14 mouse cellular contexts compared by ENCODE assay signal in genomic region chr2:50268514-50268913, GRCm38 (mm10).
"Had no signal": no experiment of that assay in that cellular context is flagged by ENCODE, and none has a peak within 500 bp of the region (broad histone marks: within the 10 kb centered on the region; RNA-seq: fewer than 3 reads in every experiment).

No protein-coding gene starts in this region.

- H3K36me3 ChIP-seq: midbrain, embryonic 13.5 days; midbrain, embryonic 15.5 days; neural tube, embryonic 12.5 days; stomach, embryonic 15.5 days had no signal

- H3K27me3 ChIP-seq: midbrain, embryonic 13.5 days; midbrain, embryonic 15.5 days; neural tube, embryonic 12.5 days; stomach, embryonic 15.5 days had no signal

- H3K4me3 ChIP-seq: megakaryocyte, embryonic 14.5 days; midbrain, embryonic 13.5 days; midbrain, embryonic 15.5 days; neural tube, embryonic 12.5 days; stomach, embryonic 15.5 days had no signal

- H3K27ac ChIP-seq: midbrain, embryonic 13.5 days; midbrain, embryonic 15.5 days; neural tube, embryonic 12.5 days; stomach, embryonic 15.5 days had no signal

- H3K4me2 ChIP-seq: lung, embryonic 14.5 days; midbrain, embryonic 11.5 days; midbrain, embryonic 13.5 days; midbrain, embryonic 15.5 days; neural tube, embryonic 12.5 days; stomach, embryonic 15.5 days had no signal

- ATAC-seq: midbrain, embryonic 13.5 days; midbrain, embryonic 15.5 days had no signal

- H3K9ac ChIP-seq: lung, embryonic 14.5 days; midbrain, embryonic 13.5 days; midbrain, embryonic 15.5 days; neural tube, embryonic 12.5 days; stomach, embryonic 15.5 days had no signal

- DNase-seq: lung, adult 18-20 months; lung, embryonic 14.5 days; lung, postnatal 10 days; lung, postnatal 4 days; right cerebral cortex, postnatal 14 days; thymus, adult 18-20 months; thymus, postnatal 14 days; thymus, postnatal 36 days had no signal

- H3K4me1 ChIP-seq: megakaryocyte, embryonic 14.5 days; midbrain, embryonic 13.5 days; midbrain, embryonic 15.5 days; neural tube, embryonic 12.5 days; stomach, embryonic 15.5 days had no signal

- H3K9me3 ChIP-seq: megakaryocyte, embryonic 14.5 days; midbrain, embryonic 13.5 days; midbrain, embryonic 15.5 days; neural tube, embryonic 12.5 days; stomach, embryonic 15.5 days had no signal
